ENCODE assay signal across 17 mouse cellular contexts in the genomic region with DNA sequence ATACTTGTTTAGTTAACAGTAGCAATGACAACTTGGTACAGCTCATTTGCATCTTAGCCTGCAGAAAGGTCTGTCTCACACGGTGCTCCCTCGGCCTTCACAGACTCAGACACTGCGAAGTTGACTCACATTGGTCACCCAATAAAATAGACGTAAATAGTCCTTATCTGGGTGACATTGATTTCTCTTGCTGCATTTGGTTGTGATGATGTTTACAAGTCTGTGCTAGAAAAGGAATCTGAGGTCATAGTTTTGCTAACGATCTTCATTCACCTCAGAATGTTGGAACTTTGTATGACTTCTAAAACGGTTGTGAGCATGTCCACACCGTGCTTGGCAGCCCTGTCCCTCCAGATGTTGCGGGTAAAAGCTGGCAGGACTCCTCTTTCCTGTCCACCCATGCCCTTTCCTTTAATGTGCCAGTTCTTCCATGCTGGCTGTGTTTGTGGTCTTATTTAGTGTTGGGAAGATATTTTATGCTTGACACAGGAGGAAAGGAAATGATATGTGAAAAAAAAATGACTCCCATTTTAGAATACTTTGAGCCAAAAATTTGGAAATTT.
DNase-seq lines count a peak whose midpoint lies in the region; ATAC-seq and TF ChIP-seq lines count a peak whose summit lies in the region.
"Had no signal": no experiment of that assay in that cellular context is flagged by ENCODE, and none has a peak within 500 bp of the region (broad histone marks: within the 10 kb centered on the region; RNA-seq: fewer than 3 reads in every experiment).

No protein-coding gene starts in this region.

- no peak overlapping the region for H3K27ac ChIP-seq in kidney, embryonic 14.5 days (ENCODE audit: low read depth, low read length)
- H3K27ac ChIP-seq in lung, embryonic 14.5 days (ENCODE audit: low read depth) = no peak overlapping the region
- H3K27ac ChIP-seq in intestine, embryonic 16.5 days (ENCODE audit: low read length) = no peak overlapping the region
- no peak overlapping the region for H3K27ac ChIP-seq in forebrain, embryonic 14.5 days (ENCODE audit: low read depth, low read length)
- H3K27ac ChIP-seq: heart, adult 2 months; hindbrain, embryonic 10.5 days; hindbrain, postnatal 0 days; liver, embryonic 15.5 days had no signal

- TF ChIP-seq CTCF in lung, embryonic 14.5 days (IDR thresholded peaks at IDR 0.05; ENCODE audit: low read depth) = no peak
- no peak for TF ChIP-seq CTCF in lung, adult 2 months (IDR thresholded peaks at IDR 0.05; ENCODE audit: insufficient read depth, low read length)

- H3K27me3 ChIP-seq in kidney, embryonic 14.5 days (ENCODE audit: control insufficient read depth, insufficient read depth, low read length) = no peaks in the 10 kb centered on the region
- H3K27me3 ChIP-seq in lung, embryonic 14.5 days (ENCODE audit: insufficient read depth, low read length) = no peaks in the 10 kb centered on the region
- H3K27me3 ChIP-seq in intestine, embryonic 16.5 days (replicated peaks; ENCODE audit: control insufficient read depth, insufficient read depth, low read length) = no peaks in the 10 kb centered on the region
- no peaks in the 10 kb centered on the region for H3K27me3 ChIP-seq in forebrain, embryonic 14.5 days (replicated peaks; ENCODE audit: control insufficient read depth, insufficient read depth, low read length)
- H3K27me3 ChIP-seq: embryonic facial prominence, embryonic 13.5 days; limb, embryonic 13.5 days; liver, embryonic 15.5 days had no signal

- no peak for ATAC-seq in kidney, embryonic 14.5 days (ENCODE audit: low FRiP score, low TSS enrichment)
- ATAC-seq in lung, embryonic 14.5 days (ENCODE audit: insufficient read depth) = no peak
- ATAC-seq in intestine, embryonic 16.5 days = peak; percentile 7; the same call in 1 of the 2 replicates
- no peak for ATAC-seq in forebrain, embryonic 14.5 days
- ATAC-seq: CD4-positive, CD25-positive, alpha-beta regulatory T cell, adult 4 months; midbrain, embryonic 16.5 days had no signal

- H3K4me1 ChIP-seq in kidney, embryonic 14.5 days (ENCODE audit: control insufficient read depth, insufficient read depth, low read length) = peaks cover 12% of the 10 kb centered on the region
- H3K4me1 ChIP-seq in lung, embryonic 14.5 days (ENCODE audit: insufficient read depth) = 0 out of 2 replicates have a peak, but pooled peaks cover 7% of the 10 kb centered on the region
- peaks cover 4% of the 10 kb centered on the region for H3K4me1 ChIP-seq in lung, adult 2 months (ENCODE audit: control insufficient read depth, insufficient read depth, low read length)
- H3K4me1 ChIP-seq in intestine, embryonic 16.5 days (ENCODE audit: control insufficient read depth, insufficient read depth, low read length) = peaks cover 11% of the 10 kb centered on the region
- peaks cover 24% of the 10 kb centered on the region for H3K4me1 ChIP-seq in forebrain, embryonic 14.5 days (ENCODE audit: control insufficient read depth, insufficient read depth, low read length)
- H3K4me1 ChIP-seq: hindbrain, embryonic 10.5 days; liver, embryonic 15.5 days had no signal

- DNase-seq in adrenal gland, adult 2 months = peak; percentile 28
- no peak for DNase-seq in adrenal gland, postnatal 36 days
- peak; percentile 10 for DNase-seq in kidney, adult 9 months
- DNase-seq in lung, embryonic 14.5 days = peak; percentile 13
- no peak for DNase-seq in lung, adult 2 months
- DNase-seq in forebrain, embryonic 14.5 days (ENCODE audit: low spot score) = no peak
- DNase-seq: cerebellum, adult 9-11 months had no signal

- no peak overlapping the region for H3K9ac ChIP-seq in kidney, embryonic 14.5 days (ENCODE audit: low read depth, low read length)
- H3K9ac ChIP-seq in lung, embryonic 14.5 days = no peak overlapping the region
- no peak overlapping the region for H3K9ac ChIP-seq in intestine, embryonic 16.5 days (ENCODE audit: low read depth, low read length)
- H3K9ac ChIP-seq in forebrain, embryonic 14.5 days (ENCODE audit: low read length) = no peak overlapping the region
- H3K9ac ChIP-seq: embryonic facial prominence, embryonic 13.5 days; limb, embryonic 13.5 days; liver, embryonic 15.5 days had no signal

- 60% methylated on average over 8 of the region's 8 CpGs for WGBS in kidney, embryonic 14.5 days
- WGBS in lung, embryonic 14.5 days = 55% methylated on average over 8 of the region's 8 CpGs
- WGBS in lung, adult 2 months = 55% methylated on average over 8 of the region's 8 CpGs
- 42% methylated on average over 8 of the region's 8 CpGs for WGBS in intestine, embryonic 16.5 days
- 64% methylated on average over 8 of the region's 8 CpGs for WGBS in forebrain, embryonic 14.5 days

- no peak for TF ChIP-seq POLR2A in lung, adult 2 months (IDR thresholded peaks at IDR 0.05; ENCODE audit: borderline replicate concordance, extremely low read depth, low read depth, low read length)

- H3K4me2 ChIP-seq in kidney, embryonic 14.5 days (replicated peaks; ENCODE audit: low read depth, low read length) = no peak overlapping the region
- H3K4me2 ChIP-seq in lung, embryonic 14.5 days = no peak overlapping the region
- peak overlapping the region; percentile 32; the same call in 1 of the 2 replicates for H3K4me2 ChIP-seq in intestine, embryonic 16.5 days (ENCODE audit: low read depth, low read length)
- H3K4me2 ChIP-seq in forebrain, embryonic 14.5 days (ENCODE audit: low read length) = no peak overlapping the region
- H3K4me2 ChIP-seq: liver, embryonic 15.5 days had no signal

- no peaks in the 10 kb centered on the region; the same call in 1 of the 2 replicates for H3K36me3 ChIP-seq in kidney, embryonic 14.5 days (ENCODE audit: control insufficient read depth, insufficient read depth, low read length)
- no peaks in the 10 kb centered on the region for H3K36me3 ChIP-seq in lung, embryonic 14.5 days (ENCODE audit: insufficient read depth)
- H3K36me3 ChIP-seq in intestine, embryonic 16.5 days (ENCODE audit: control insufficient read depth, insufficient read depth, low read length) = no peaks in the 10 kb centered on the region
- H3K36me3 ChIP-seq in forebrain, embryonic 14.5 days (ENCODE audit: control insufficient read depth, insufficient read depth, low read length) = no peaks in the 10 kb centered on the region
- H3K36me3 ChIP-seq: embryonic facial prominence, embryonic 13.5 days; hindbrain, embryonic 10.5 days; limb, embryonic 13.5 days; liver, embryonic 15.5 days had no signal

- H3K9me3 ChIP-seq in kidney, embryonic 14.5 days (ENCODE audit: control insufficient read depth, low read length) = no peaks in the 10 kb centered on the region
- no peaks in the 10 kb centered on the region for H3K9me3 ChIP-seq in lung, embryonic 14.5 days (ENCODE audit: low read depth, low read length)
- H3K9me3 ChIP-seq in intestine, embryonic 16.5 days (ENCODE audit: control insufficient read depth, low read length) = no peaks in the 10 kb centered on the region
- H3K9me3 ChIP-seq in forebrain, embryonic 14.5 days (replicated peaks; ENCODE audit: control insufficient read depth, low read length) = no peaks in the 10 kb centered on the region
- H3K9me3 ChIP-seq: embryonic facial prominence, embryonic 13.5 days; hindbrain, embryonic 10.5 days; limb, embryonic 13.5 days; liver, embryonic 15.5 days had no signal

- no peak overlapping the region for H3K4me3 ChIP-seq in kidney, embryonic 14.5 days (ENCODE audit: low read length)
- H3K4me3 ChIP-seq in lung, embryonic 14.5 days (ENCODE audit: low read depth, low read length) = no peak overlapping the region
- no peak overlapping the region for H3K4me3 ChIP-seq in lung, adult 2 months (replicated peaks; ENCODE audit: extremely low read depth, low read depth, low read length)
- H3K4me3 ChIP-seq in intestine, embryonic 16.5 days (ENCODE audit: low read length) = no peak overlapping the region
- no peak overlapping the region for H3K4me3 ChIP-seq in forebrain, embryonic 14.5 days (ENCODE audit: low read depth, low read length)
- H3K4me3 ChIP-seq: embryonic facial prominence, embryonic 13.5 days; heart, adult 2 months; hindbrain, embryonic 10.5 days; limb, embryonic 13.5 days; liver, embryonic 15.5 days had no signal

Comparison
In these comparisons a context has a peak if more than half of its experiments do, and no peak if none do; other contexts are left out.
1. DNase-seq: peak in adrenal gland, adult 2 months (single experiment), kidney, adult 9 months (single experiment) and lung, embryonic 14.5 days (single experiment); none in adrenal gland, postnatal 36 days (0 of 2), lung, adult 2 months (single experiment) and forebrain, embryonic 14.5 days (single experiment).